Mouse (Mus musculus) embryonic fibroblast, embryonic 13.5 days (primary cell): ENCODE results near the gene Lrp4.

Source experiments
- CTCF ChIP-seq: IDR thresholded peaks from 2 replicates; pipeline ENCODE4 v1.5.1; 2011; ENCODE audit warnings: mild to moderate bottlenecking, control low read depth, low read length, moderate library complexity, borderline replicate concordance; ENCODE audit not compliant: insufficient read depth
- POLR2A ChIP-seq: IDR thresholded peaks from 2 replicates; pipeline ENCODE4 v1.6.1; 2011; ENCODE audit warnings: low read depth, mild to moderate bottlenecking, control low read depth, low read length, moderate library complexity

DNA sequence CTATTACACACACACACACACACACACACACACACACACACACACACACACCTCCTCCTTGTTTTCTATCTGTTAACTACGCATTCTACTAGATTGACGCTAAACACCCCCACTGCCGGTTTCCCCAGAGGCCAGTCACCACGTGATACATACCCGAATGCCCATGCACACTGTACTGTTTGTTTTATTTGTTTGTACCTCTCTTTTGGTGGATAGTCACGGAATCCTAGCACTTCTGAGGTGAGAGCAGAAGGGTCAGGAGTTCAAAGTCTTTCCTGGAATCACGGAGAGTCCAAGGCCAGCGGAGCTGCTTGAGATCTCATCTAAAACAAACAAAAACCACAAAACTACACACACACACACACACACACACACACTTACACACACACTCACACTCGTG, 7.0 kb upstream of the Lrp4 start:
- TF ChIP-seq POLR2A (no peak), CTCF (no peak)
